Mouse (Mus musculus): ENCODE data around the gene Apod. TPM values are rescaled to one million over a fixed set of nuclear protein-coding genes. Genes with fewer than 3 reads are reported as not detected.
A peak's percentile ranks its signal among the peaks of the same experiment; 100 is the strongest.

The Apod gene
- 0.82 and 0.83 TPM in 2 replicates for polyA plus RNA-seq (2015; fragmentation: Nextera tagmentation; extraction: Ambion mirVana)

DNA sequence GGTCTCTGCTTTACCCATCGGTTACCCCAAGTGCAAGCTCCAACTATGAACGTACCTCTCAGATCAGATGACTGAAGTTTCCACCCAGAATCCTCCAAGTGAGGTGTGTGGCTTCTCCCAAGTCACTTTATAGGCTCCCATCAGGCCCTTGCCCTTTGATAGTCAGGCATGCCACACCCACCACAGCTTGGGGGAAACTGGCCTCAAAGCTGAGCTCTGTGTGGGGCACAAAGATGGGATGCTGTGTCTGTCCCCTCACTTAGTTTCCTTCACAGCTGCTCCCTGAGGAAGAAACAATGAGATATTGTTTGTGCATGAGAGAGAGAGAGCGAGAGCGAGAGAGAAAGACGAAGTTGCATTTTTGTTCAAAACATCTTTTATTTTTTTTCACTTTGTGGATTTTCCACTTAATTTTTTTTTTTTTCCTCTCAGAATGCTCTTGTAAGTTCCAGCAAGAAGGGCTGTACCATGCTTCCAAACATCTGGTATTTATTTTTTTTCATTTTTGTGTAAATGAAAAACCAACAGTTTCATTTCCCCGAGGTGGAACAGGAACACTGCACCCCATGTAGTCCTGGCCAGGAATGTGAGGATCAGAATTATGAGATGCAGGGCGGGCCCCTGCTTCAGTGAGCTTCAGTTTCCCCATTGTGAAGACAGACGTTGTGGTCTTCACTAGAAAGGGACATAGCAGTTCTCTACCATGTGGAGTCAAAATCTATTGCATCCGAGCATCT, at the start of gene Apod:
Gene Apod (minus strand): TSS at position 312 of the 737 bp plus-strand sequence.
- Histone ChIP-seq H3K27me3 (replicated peaks; ENCODE audit: control insufficient read depth, insufficient read depth, low read length) (no peaks in the 10 kb centered on the region), H3K27ac (ENCODE audit: low read length) (no peak within 1 kb of the TSS), H3K4me3 (ENCODE audit: low read length) (no peak within 1 kb of the TSS), H3K36me3 (ENCODE audit: control insufficient read depth, insufficient read depth, low read length) (no peaks in the 10 kb centered on the region), H3K9me3 (ENCODE audit: control insufficient read depth, low read length) (no peaks in the 10 kb centered on the region), H3K4me2 (ENCODE audit: low read depth, low read length) (no peak within 1 kb of the TSS), H3K9ac (ENCODE audit: low read depth, low read length) (no peak within 1 kb of the TSS), H3K4me1 (ENCODE audit: control insufficient read depth, insufficient read depth, low read length) (0 out of 2 replicates have a peak, but pooled peaks cover 3% of the 10 kb centered on the region)
- ATAC-seq: no peak
- WGBS: 67% methylated on average over 9 of the region's 9 CpGs

DNA sequence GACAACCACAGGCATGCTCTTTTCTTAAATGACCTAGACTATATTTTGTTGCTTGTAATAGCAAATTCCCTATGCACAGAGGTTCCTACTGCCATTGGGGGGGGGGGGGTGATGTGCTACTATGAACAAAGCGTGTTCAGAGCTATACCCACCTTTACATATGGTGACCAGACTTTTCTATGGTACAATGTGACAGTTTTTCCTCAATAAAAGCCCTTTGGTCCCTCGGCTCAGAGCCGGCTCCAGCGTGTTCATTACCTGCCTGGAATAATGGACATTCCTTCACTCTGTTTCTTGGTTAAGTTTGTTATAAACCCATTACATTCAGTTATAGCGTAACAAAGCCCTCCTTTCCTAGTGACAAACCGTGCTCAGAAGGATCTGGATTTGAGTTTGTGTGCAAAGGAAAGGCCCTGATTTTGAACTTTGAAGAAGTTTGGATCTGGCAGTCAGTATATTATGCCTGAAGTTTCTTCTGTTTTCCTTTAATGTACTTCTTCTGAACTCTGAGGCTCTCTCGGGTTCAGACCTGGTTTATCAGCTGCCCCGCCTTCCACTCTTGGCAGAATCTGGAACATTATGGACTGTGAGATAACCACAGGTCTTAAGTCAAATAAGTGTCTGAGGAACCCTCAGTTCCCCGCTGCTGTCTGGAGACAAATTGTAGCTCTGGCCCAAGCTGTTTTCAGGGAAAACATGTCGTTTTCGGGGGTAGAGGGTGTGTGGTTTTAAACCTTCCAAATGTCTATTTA, 49.3 kb upstream of the Apod start:
- no peak overlapping the region for H3K4me3 ChIP-seq (ENCODE audit: low read length)
- ATAC-seq: peak; percentile 86
- H3K9me3 ChIP-seq (ENCODE audit: control insufficient read depth, low read length): no peaks in the 10 kb centered on the region
- H3K4me2 ChIP-seq (ENCODE audit: low read depth, low read length): no peak overlapping the region; the same call in 1 of the 2 replicates
- H3K27me3 ChIP-seq (replicated peaks; ENCODE audit: control insufficient read depth, insufficient read depth, low read length): no peaks in the 10 kb centered on the region
- H3K4me1 ChIP-seq (ENCODE audit: control insufficient read depth, insufficient read depth, low read length): peaks cover 7% of the 10 kb centered on the region
- 50% methylated on average over 11 of the region's 11 CpGs for WGBS
- peak overlapping the region; percentile 73 for H3K27ac ChIP-seq (ENCODE audit: low read length)
- no peak overlapping the region for H3K9ac ChIP-seq (ENCODE audit: low read depth, low read length)
- H3K36me3 ChIP-seq (ENCODE audit: control insufficient read depth, insufficient read depth, low read length): no peaks in the 10 kb centered on the region

DNA sequence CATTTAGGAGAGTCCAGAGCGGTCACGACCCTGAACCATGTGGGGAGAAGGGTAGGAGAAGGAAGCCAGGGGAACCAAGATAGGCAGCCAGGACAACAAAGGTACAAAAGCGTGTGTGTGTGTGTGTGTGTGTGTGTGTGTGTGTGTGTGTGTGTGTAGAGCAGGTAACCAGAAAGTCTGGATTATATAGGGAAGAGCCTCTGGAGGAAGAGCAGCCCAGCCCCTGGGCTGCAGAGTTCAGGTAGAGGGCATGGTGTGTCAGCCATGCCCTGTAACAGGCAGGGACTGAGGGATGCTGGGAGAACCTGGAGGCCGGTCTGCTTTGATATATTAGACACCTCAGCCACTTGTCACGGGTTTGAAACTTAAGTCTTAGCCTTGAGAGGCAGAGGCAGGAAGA, 44.9 kb upstream of the Apod start:
- Histone ChIP-seq H3K4me2 (ENCODE audit: low read depth, low read length) (0 out of 2 replicates have a peak overlapping the region, but pooled peaks have one; percentile 44), H3K9ac (ENCODE audit: low read depth, low read length) (no peak overlapping the region), H3K9me3 (ENCODE audit: control insufficient read depth, low read length) (no peaks in the 10 kb centered on the region), H3K27me3 (replicated peaks; ENCODE audit: control insufficient read depth, insufficient read depth, low read length) (no peaks in the 10 kb centered on the region), H3K36me3 (ENCODE audit: control insufficient read depth, insufficient read depth, low read length) (no peaks in the 10 kb centered on the region), H3K27ac (ENCODE audit: low read length) (peak overlapping the region; percentile 95), H3K4me1 (ENCODE audit: control insufficient read depth, insufficient read depth, low read length) (peaks cover 7% of the 10 kb centered on the region), H3K4me3 (ENCODE audit: low read length) (no peak overlapping the region)
- WGBS: 45% methylated on average over 5 of the region's 5 CpGs
- ATAC-seq: peak; percentile 57

DNA sequence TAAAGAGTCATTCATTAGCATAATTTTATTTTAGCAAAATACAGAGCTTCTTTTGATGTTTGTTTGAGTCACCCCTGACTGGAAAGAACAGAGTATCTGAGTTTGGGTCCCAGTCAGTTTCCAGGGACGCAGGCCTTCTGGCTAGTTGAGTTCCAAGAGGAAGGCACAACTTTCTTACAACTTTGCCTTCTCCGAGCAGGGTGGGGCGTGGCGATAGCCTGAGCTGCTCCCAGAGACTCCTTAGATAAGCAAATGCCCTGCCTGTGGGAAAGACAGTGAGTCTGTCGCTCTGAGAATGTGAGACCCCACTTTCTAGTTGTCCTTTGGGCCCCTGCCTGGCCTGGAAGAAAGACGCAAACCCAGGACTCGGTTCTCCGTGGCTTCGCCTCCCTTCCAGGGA, 44.4 kb upstream of the Apod start:
- H3K4me2 ChIP-seq (ENCODE audit: low read depth, low read length): peak overlapping the region; percentile 44
- H3K36me3 ChIP-seq (ENCODE audit: control insufficient read depth, insufficient read depth, low read length): no peaks in the 10 kb centered on the region
- peaks cover 5% of the 10 kb centered on the region for H3K4me1 ChIP-seq (ENCODE audit: control insufficient read depth, insufficient read depth, low read length)
- no peaks in the 10 kb centered on the region for H3K9me3 ChIP-seq (ENCODE audit: control insufficient read depth, low read length)
- H3K27ac ChIP-seq (ENCODE audit: low read length): peak overlapping the region; percentile 95
- H3K9ac ChIP-seq (ENCODE audit: low read depth, low read length): peak overlapping the region; percentile 42; the same call in 1 of the 2 replicates
- WGBS: 27% methylated on average over 9 of the region's 9 CpGs
- ATAC-seq: peak; percentile 80
- peak overlapping the region; percentile 8; the same call in 1 of the 2 replicates for H3K4me3 ChIP-seq (ENCODE audit: low read length)
- no peaks in the 10 kb centered on the region for H3K27me3 ChIP-seq (replicated peaks; ENCODE audit: control insufficient read depth, insufficient read depth, low read length)

DNA sequence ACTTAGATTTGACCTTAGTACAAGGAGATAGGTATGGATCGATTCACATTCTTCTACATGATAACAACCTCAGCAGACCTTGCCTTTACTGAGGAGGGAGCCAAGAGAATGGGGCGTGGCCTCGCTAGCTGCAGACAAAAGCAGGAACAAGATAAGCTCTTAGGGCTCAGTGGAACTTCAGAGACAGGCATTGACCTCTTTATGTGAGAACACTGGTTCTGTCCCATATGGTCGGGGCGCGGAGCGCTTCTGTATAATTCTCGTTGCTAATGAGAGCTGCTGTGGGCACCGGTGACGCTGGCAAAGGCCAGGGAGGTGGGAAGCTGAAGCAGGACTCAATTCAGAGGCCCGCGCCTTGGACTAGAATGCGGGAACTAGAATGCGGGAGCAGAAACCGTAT, 44.0 kb upstream of the Apod start:
- peak overlapping the region; percentile 44 for H3K4me2 ChIP-seq (ENCODE audit: low read depth, low read length)
- H3K27ac ChIP-seq (ENCODE audit: low read length): peak overlapping the region; percentile 95
- peak; percentile 87 for ATAC-seq

GRCm38 (mm10) chr16:31355882-31356281, 41.3 kb upstream of the Apod start:
- 56% methylated on average over 6 of the region's 6 CpGs for WGBS
- no peaks in the 10 kb centered on the region for H3K9me3 ChIP-seq (ENCODE audit: control insufficient read depth, low read length)
- ATAC-seq: peak; percentile 26
- H3K27ac ChIP-seq (ENCODE audit: low read length): peak overlapping the region; percentile 55; the same call in 1 of the 2 replicates
- no peak overlapping the region for H3K4me2 ChIP-seq (ENCODE audit: low read depth, low read length)
- peaks cover 5% of the 10 kb centered on the region; the same call in 1 of the 2 replicates for H3K4me1 ChIP-seq (ENCODE audit: control insufficient read depth, insufficient read depth, low read length)
- no peak overlapping the region for H3K9ac ChIP-seq (ENCODE audit: low read depth, low read length)
- H3K36me3 ChIP-seq (ENCODE audit: control insufficient read depth, insufficient read depth, low read length): no peaks in the 10 kb centered on the region
- no peak overlapping the region for H3K4me3 ChIP-seq (ENCODE audit: low read length)
- no peaks in the 10 kb centered on the region for H3K27me3 ChIP-seq (replicated peaks; ENCODE audit: control insufficient read depth, insufficient read depth, low read length)

More for the DNA sequence above, 44.0 kb upstream of the Apod start:
- Histone ChIP-seq H3K4me1 (ENCODE audit: control insufficient read depth, insufficient read depth, low read length) (peaks cover 5% of the 10 kb centered on the region), H3K9me3 (ENCODE audit: control insufficient read depth, low read length) (no peaks in the 10 kb centered on the region), H3K36me3 (ENCODE audit: control insufficient read depth, insufficient read depth, low read length) (no peaks in the 10 kb centered on the region), H3K27me3 (replicated peaks; ENCODE audit: control insufficient read depth, insufficient read depth, low read length) (no peaks in the 10 kb centered on the region), H3K9ac (ENCODE audit: low read depth, low read length) (peak overlapping the region; percentile 42; the same call in 1 of the 2 replicates), H3K4me3 (ENCODE audit: low read length) (peak overlapping the region; percentile 8; the same call in 1 of the 2 replicates)
- WGBS: 27% methylated on average over 15 of the region's 15 CpGs

DNA sequence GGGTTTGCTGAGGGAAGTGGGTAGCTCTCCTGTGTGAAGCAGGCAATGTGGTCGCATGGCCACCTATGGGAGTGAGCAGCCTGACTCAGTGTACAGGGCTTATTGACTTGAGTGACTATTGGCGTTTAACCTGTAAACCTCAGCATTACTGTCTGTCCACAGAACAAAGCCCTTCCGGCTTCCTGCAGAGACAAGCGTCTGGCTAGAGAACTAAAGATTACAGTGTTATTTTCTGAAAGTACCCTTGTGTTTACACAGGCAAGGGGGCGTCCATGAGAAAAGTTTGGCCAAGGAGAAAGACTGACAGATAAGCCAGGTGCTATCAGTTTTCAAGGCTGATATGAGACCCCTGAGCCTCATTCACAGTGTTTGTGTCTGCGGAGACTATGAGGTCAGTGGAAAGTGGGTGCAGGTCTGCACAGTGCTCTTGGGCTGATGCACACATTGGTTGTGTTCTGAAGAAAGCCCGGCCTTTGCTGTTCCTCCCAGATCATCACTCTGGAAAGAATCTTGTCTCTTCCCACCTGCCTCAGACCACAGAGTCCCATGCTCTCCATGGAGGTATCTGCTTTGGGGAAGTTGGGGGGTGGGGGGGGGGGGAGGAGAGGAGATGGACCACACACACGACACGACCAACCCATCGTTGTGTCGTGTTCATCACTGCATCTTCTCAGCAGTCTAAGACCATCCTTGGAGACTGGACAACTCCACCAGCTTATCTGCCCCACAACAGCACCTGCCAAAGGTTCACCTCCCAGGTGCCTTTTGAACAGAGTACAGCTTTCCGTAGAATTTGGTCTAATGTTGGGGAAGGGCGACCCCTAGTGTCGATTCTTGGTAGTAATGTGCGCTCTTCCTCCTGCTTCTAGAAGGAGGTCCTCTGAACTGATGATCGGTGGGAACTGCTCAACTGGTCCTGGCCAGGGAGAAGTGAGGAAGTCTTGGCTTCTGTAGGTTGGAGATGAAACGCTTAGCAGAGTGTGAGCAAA, 40.0 kb upstream of the Apod start:
- Histone ChIP-seq H3K9me3 (ENCODE audit: control insufficient read depth, low read length) (no peaks in the 10 kb centered on the region), H3K9ac (ENCODE audit: low read depth, low read length) (no peak overlapping the region), H3K27ac (ENCODE audit: low read length) (peak overlapping the region; percentile 9; the same call in 1 of the 2 replicates), H3K27me3 (replicated peaks; ENCODE audit: control insufficient read depth, insufficient read depth, low read length) (no peaks in the 10 kb centered on the region), H3K4me3 (ENCODE audit: low read length) (no peak overlapping the region), H3K36me3 (ENCODE audit: control insufficient read depth, insufficient read depth, low read length) (no peaks in the 10 kb centered on the region), H3K4me1 (ENCODE audit: control insufficient read depth, insufficient read depth, low read length) (peaks cover 5% of the 10 kb centered on the region; the same call in 1 of the 2 replicates), H3K4me2 (ENCODE audit: low read depth, low read length) (no peak overlapping the region)
- 22% methylated on average over 17 of the region's 17 CpGs for WGBS
- ATAC-seq: peak; percentile 42

- Histone ChIP-seq H3K4me2 (ENCODE audit: low read depth, low read length) (no peak overlapping the region), H3K27me3 (replicated peaks; ENCODE audit: control insufficient read depth, insufficient read depth, low read length) (no peaks in the 10 kb centered on the region), H3K4me1 (ENCODE audit: control insufficient read depth, insufficient read depth, low read length) (peaks cover 2% of the 10 kb centered on the region; the same call in 1 of the 2 replicates), H3K9ac (ENCODE audit: low read depth, low read length) (no peak overlapping the region), H3K36me3 (ENCODE audit: control insufficient read depth, insufficient read depth, low read length) (no peaks in the 10 kb centered on the region), H3K27ac (ENCODE audit: low read length) (no peak overlapping the region), H3K9me3 (ENCODE audit: control insufficient read depth, low read length) (no peaks in the 10 kb centered on the region), H3K4me3 (ENCODE audit: low read length) (no peak overlapping the region)
- ATAC-seq: no peak
- WGBS: 83% methylated on average over 4 of the region's 4 CpGs
Observed at GRCm38 (mm10) chr16:31352996-31353395, 38.4 kb upstream of the Apod start.
